Mouse (Mus musculus) embryonic facial prominence, embryonic 14.5 days (tissue): ENCODE results near the gene Sh2d1b2. TPM values are rescaled to one million over a fixed set of nuclear protein-coding genes. Genes with fewer than 3 reads are reported as not detected.

Experiments used
- ATAC-seq: fragments of 200-750 bp; cut with Nextera tagmentation; 2 replicates; pipeline ENCODE4 v1.8.0; 2017; ENCODE audit warnings: low read depth, moderate number of reproducible peaks, moderate TSS enrichment
- DNase-seq: peaks from one replicate; pipeline ENCODE4 v3.0.0-alpha.2; 2015; ENCODE audit warnings: low spot score
- H3K27ac ChIP-seq: fragments of 300-500 bp; sonication (generic); replicated peaks from 2 replicates; pipeline ENCODE4 v1.5.1; 2014; ENCODE audit warnings: low read depth, mild to moderate bottlenecking, low read length, moderate library complexity
- H3K27me3 ChIP-seq: fragments of 300-500 bp; sonication (generic); replicated peaks from 2 replicates; pipeline ENCODE4 v1.6.1; 2014; ENCODE audit warnings: low read length; ENCODE audit not compliant: control insufficient read depth, insufficient read depth
- H3K36me3 ChIP-seq: fragments of 300-500 bp; sonication (generic); 2 replicates; pipeline ENCODE4 v1.6.1; 2014; ENCODE audit warnings: low read length, mixed read lengths; ENCODE audit not compliant: control insufficient read depth, insufficient read depth
- H3K4me1 ChIP-seq: fragments of 300-500 bp; sonication (generic); 2 replicates; pipeline ENCODE4 v1.6.1; 2014; ENCODE audit warnings: antibody characterized with exemption, low read length; ENCODE audit not compliant: control insufficient read depth, insufficient read depth
- H3K4me2 ChIP-seq: fragments of 300-500 bp; sonication (generic); 2 replicates; pipeline ENCODE4 v1.6.1; 2014; ENCODE audit warnings: low read depth, mild to moderate bottlenecking, low read length, moderate library complexity, mixed read lengths
- H3K4me3 ChIP-seq: fragments of 300-500 bp; sonication (generic); 2 replicates; pipeline ENCODE4 v1.5.1; 2014; ENCODE audit warnings: low read depth, mild to moderate bottlenecking, low read length
- H3K9ac ChIP-seq: fragments of 300-500 bp; sonication (generic); 2 replicates; pipeline ENCODE4 v1.6.1; 2014; ENCODE audit warnings: low read depth, mild to moderate bottlenecking, low read length, moderate library complexity, mixed read lengths
- H3K9me3 ChIP-seq: fragments of 300-500 bp; sonication (generic); 2 replicates; pipeline ENCODE4 v1.6.1; 2016; ENCODE audit warnings: low read length; ENCODE audit not compliant: control insufficient read depth
- WGBS: fragments of 180-500 bp; shearing (Covaris S2); extraction: QIAGEN DNeasy Blood & Tissue Kit; methylation state at CpG from one replicate; pipeline ENCODE4 v1.1.7; 2014; 5-methylcytosine and 5-hydroxymethylcytosine counted together
- polyA plus RNA-seq: library from polyadenylated mRNA; unstranded; fragments of >200 nt; fragmentation: Nextera tagmentation; extraction: Ambion mirVana; gene quantifications from 2 replicates; pipeline ENCODE4 v1.2.1, GENCODE M21; 2014

Sh2d1b2 gene
- polyA plus RNA-seq, 1 experiment from 2014 or later: not detected

DNA sequence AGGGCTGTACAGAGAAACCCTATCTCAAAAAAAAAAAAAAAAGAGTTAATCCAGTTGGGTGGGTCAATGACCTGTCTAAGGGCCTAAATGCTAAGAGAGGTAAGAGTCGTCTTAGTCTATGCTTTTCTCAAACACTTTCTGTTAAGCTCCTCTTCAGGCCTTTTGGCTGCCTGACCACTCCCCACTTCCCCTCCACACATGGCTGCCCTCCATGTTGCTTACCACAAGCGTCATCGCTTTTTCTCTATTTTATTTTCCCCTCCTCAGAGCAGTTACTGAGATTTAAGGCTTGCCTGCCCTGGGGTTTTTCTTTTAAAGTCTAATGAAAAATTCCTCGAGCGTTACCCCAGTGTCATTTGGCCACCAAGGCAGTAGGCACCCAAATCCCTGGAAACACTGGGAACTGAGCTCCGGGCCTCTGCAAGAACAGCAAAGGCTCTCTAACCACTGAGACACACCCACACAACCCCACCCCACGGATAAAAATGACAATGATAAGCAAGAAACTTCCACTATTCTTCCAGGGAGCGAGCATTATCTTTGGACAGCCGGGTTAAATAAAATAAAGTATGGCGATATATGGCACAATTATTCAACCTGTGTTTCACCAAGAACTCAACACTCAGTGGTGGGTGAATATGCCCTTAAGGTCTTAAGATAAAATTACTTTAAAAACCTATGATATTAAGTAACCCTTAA is 19.2 kb upstream of the Sh2d1b2 start:
- Histone ChIP-seq H3K36me3 (peaks cover 32% of the 10 kb centered on the region), H3K4me3 (no peak overlapping the region), H3K4me2 (no peak overlapping the region), H3K9ac (no peak overlapping the region), H3K4me1 (no peaks in the 10 kb centered on the region), H3K27ac (no peak overlapping the region), H3K27me3 (no peaks in the 10 kb centered on the region), H3K9me3 (no peaks in the 10 kb centered on the region)
- DNase-seq (no peak), ATAC-seq (no peak)
- 93% methylated on average over 10 of the region's 10 CpGs for WGBS

DNA sequence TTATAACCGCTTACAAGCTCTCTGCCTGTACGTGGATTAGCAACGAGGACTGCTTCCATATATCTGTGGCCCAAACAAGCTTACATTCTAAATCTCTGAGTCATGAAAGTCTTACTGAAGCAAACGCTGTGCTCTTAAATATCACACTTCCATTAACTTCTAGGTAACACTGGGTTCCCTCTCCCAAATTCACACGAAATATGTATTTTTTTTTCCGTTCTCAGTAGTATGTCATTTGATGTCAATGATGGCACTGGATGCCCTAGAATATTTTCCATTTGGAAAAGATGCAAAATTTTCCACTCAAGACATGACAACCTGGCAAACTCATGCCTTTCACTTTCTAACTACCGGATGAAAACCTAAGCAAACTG is 18.2 kb upstream of the Sh2d1b2 start:
- Histone ChIP-seq H3K27ac (no peak overlapping the region; the same call in 1 of the 2 replicates), H3K9ac (peak overlapping the region; percentile 97), H3K4me2 (peak overlapping the region; percentile 70), H3K4me1 (no peaks in the 10 kb centered on the region), H3K36me3 (peaks cover 23% of the 10 kb centered on the region), H3K4me3 (peak overlapping the region; percentile 85), H3K27me3 (no peaks in the 10 kb centered on the region), H3K9me3 (no peaks in the 10 kb centered on the region)
- ATAC-seq (no peak), DNase-seq (peak; percentile 1)
- 30% methylated on average over 7 of the region's 7 CpGs for WGBS

DNA sequence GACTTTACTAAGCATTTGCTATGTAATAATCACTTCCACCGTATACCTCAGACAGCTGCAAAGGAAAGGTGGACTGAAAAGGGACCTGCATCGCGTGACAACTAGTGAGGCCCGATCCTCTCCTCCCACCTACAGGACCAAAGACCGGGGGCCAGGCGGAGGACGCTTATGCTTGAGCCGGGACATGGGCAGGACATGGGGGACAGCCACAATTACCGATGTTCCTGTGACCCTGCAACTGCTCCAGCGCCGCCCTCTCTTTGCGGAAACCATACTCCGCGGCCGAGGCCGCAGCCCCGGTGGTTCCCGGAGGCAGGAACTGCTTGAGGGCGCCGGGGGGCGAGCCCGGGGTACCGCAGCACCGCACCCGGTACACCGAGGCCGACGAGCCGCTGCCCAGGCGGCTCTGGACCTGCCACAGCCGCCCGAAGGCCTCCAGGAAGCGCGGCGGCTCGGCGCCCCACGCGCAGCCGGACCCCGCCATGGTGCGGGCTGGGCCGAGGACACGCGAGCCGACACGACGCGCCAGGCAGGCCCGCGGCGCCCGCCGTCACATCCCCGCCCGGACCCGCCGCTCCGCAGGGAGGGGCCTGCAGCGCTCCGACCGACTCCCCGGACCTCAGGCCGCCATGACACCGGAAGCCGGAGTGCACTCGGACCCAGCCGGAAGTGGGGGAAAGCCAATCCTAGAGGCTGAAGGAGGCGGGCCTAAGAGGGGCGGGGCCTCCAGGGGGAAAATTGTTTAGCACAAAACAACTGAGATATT is 17.6 kb upstream of the Sh2d1b2 start, which contains the start of gene Uhmk1:
Uhmk1 (minus strand) TSS at position 641 of the 766 bp plus-strand sequence.
- Histone ChIP-seq H3K4me1 (no peaks in the 10 kb centered on the region), H3K27me3 (no peaks in the 10 kb centered on the region), H3K9me3 (no peaks in the 10 kb centered on the region), H3K9ac (peak within 1 kb of the TSS; percentile 97), H3K36me3 (peaks cover 23% of the 10 kb centered on the region), H3K27ac (peak within 1 kb of the TSS; percentile 79), H3K4me3 (peak within 1 kb of the TSS; percentile 85), H3K4me2 (peak within 1 kb of the TSS; percentile 70)
- WGBS: under 1% methylated on average over 39 of the region's 70 CpGs
- ATAC-seq: peak; percentile 99
- DNase-seq: peak; percentile 96

DNA sequence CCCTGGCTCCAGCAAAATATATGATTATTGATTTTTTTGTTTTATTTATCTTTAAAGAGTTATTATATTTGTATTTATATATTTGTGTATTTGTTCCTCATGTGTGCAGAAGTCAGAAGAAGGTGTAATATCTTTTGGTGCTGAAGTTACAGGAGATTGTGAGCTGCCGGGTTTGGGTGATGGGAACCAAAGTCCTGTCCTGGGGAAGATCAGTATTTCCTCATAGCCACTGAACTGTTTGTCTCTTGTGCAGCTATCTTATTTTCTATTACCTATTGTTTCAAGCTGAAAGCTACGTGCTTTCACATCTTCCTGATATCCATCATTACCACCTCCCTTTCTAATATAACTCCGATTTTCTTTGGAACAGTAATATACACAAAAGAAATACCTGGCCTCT is 17.0 kb upstream of the Sh2d1b2 start:
- no peak overlapping the region for H3K27ac ChIP-seq
- 78% methylated on average over 3 of the region's 3 CpGs for WGBS
- H3K9ac ChIP-seq: no peak overlapping the region
- peaks cover 18% of the 10 kb centered on the region for H3K36me3 ChIP-seq
- H3K4me1 ChIP-seq: no peaks in the 10 kb centered on the region
- no peaks in the 10 kb centered on the region for H3K9me3 ChIP-seq
- H3K4me3 ChIP-seq: peak overlapping the region; percentile 85
- H3K4me2 ChIP-seq: peak overlapping the region; percentile 70
- ATAC-seq (no peak; the same call in 1 of the 2 replicates), DNase-seq (no peak)
- H3K27me3 ChIP-seq: no peaks in the 10 kb centered on the region

DNA sequence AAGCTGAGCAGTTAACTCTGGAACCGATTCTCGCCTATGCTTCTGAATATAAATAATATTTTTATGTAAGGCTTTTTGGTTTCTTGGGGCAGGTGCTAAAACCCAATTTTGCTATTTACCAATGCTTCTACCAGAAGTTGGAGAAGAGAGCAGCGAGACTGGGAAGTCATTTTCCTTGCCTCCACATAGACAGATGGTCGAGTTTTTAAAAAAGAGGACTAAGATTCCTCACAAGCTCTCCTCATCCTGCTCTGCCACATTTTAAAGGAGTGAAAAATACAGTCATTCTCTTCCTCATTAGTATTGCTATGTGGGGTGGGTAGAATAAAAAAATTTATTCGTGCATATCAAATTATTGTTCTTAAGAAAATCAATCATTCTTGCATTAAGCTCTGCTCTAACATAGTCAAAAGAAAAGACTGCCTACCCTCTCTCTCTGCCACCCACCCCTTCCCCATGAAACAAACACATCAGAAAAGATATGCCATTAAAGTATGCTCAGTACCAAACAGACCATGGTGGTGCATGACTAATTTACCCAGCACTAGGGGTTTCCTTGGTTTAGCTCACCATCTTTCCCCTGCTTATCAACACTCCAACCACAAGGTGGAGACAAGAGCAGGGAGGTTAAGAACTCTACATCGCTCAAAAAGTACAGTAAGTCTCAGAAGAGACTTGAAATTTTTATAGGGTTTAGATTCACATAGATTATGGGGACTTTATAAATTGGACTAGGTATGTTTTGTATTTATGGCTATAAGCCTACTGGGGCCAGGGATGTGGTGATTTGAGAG is 14.3 kb upstream of the Sh2d1b2 start:
- Histone ChIP-seq H3K4me1 (no peaks in the 10 kb centered on the region), H3K36me3 (no peaks in the 10 kb centered on the region), H3K9me3 (no peaks in the 10 kb centered on the region), H3K4me3 (no peak overlapping the region), H3K27me3 (no peaks in the 10 kb centered on the region), H3K9ac (no peak overlapping the region), H3K4me2 (no peak overlapping the region), H3K27ac (no peak overlapping the region)
- ATAC-seq: no peak
- DNase-seq: no peak
- 83% methylated on average over 6 of the region's 6 CpGs for WGBS

DNA sequence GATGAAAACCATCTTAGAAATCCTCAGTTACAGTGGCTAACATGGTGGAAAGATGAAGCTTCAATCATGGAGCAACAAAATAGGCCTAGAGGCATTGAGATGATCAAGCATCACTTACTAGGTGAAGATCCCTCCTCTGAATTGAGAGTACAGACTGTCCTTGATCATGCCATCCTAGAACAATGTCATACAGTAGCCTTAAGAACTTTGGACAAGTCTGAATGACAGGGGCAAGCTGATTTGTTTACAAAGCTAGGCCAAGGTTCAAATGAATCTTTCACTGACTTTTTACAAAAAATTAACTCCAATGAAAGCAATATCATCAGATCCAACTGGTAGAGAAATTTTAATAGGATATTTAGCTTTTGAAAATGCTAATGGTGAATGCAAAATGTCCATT is 12.2 kb upstream of the Sh2d1b2 start:
- Histone ChIP-seq H3K36me3 (no peaks in the 10 kb centered on the region), H3K9me3 (no peaks in the 10 kb centered on the region), H3K9ac (no peak overlapping the region), H3K4me1 (no peaks in the 10 kb centered on the region), H3K4me3 (no peak overlapping the region), H3K27ac (no peak overlapping the region), H3K4me2 (no peak overlapping the region), H3K27me3 (no peaks in the 10 kb centered on the region)
- no peak for DNase-seq
- no peak for ATAC-seq

DNA sequence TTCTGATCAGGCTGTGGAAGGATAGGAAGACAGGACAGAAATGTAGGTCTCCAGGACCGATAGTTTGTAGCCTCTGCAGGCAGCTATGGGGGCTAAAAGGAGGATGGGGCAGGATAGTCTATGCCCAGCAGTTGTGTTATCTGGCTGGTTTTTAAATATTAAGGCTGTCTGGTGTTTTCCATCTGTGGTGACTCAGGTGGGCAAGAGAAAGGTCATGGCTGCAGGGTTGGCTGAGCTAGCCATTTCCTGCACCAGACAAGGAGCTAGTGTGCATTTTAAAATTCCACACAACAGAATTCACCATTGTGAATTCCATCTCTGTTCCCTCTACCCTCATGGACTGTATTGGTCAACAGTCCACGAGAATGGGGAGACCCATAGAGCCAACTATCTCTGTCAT is 9.3 kb upstream of the Sh2d1b2 start:
- H3K9ac ChIP-seq: no peak overlapping the region
- ATAC-seq (no peak), DNase-seq (no peak)
- 75% methylated on average over 2 of the region's 2 CpGs for WGBS
- no peaks in the 10 kb centered on the region for H3K27me3 ChIP-seq
- H3K4me3 ChIP-seq: no peak overlapping the region
- no peak overlapping the region for H3K27ac ChIP-seq
- H3K4me2 ChIP-seq: no peak overlapping the region
- no peaks in the 10 kb centered on the region for H3K36me3 ChIP-seq
- no peaks in the 10 kb centered on the region for H3K9me3 ChIP-seq
- H3K4me1 ChIP-seq: no peaks in the 10 kb centered on the region

DNA sequence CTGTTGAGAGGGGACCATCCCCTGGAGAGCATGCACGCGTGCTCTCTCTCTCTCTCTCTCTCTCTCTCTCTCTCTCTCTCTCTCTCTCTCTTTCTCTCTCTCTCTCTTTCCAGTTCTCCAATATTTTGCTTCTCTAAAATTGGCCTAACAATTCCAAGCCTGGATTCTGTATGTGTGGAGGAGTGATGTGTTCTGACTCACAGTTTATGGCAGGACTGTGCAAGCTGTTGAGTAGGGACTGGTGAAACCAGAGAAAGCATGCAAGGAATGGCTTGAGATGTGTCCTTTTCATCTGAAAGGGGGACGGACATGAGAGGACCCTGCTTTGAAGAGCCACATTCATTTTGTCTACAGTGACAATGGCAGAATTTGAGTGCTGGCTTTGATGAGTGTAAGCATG is 12.5 kb downstream of the Sh2d1b2 start:
- no peak overlapping the region for H3K4me2 ChIP-seq
- H3K27me3 ChIP-seq: no peaks in the 10 kb centered on the region; the same call in 1 of the 2 replicates
- whole genome bisulfite sequencing: 77% methylated on average over 3 of the region's 3 CpGs
- no peaks in the 10 kb centered on the region for H3K36me3 ChIP-seq
- H3K4me3 ChIP-seq: no peak overlapping the region
- H3K4me1 ChIP-seq: no peaks in the 10 kb centered on the region
- no peak overlapping the region for H3K9ac ChIP-seq
- DNase-seq (no peak), ATAC-seq (no peak)
- H3K9me3 ChIP-seq: no peaks in the 10 kb centered on the region
- no peak overlapping the region for H3K27ac ChIP-seq
